22 mouse cellular contexts compared by ENCODE assay signal in the genomic region with DNA sequence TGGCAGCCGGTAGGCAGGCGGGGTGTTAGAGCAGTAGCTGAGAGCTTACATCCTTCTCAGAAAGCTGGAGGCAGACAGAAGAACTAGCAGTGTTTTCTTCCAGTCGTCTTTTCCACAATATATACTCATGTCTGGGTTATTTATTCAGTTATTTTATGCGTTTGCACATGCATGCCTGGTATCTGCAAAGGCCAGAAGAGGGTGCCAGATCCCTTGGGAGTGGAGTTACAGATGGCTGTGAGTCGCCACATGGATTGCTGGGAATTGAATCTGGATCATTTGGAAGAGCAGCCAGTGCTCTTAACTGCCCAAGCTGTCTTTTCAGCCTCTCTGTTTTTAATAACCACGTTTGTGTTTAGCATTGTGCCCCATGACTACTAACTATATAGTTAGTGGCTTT. TPM values are rescaled to one million over a fixed set of nuclear protein-coding genes. Genes with fewer than 3 reads are reported as not detected.
A peak's percentile ranks its signal among the peaks of the same experiment; 100 is the strongest.
DNase-seq lines count a peak whose midpoint lies in the region; ATAC-seq and TF ChIP-seq lines count a peak whose summit lies in the region.
"Had no signal": no experiment of that assay in that cellular context is flagged by ENCODE, and none has a peak within 500 bp of the region (broad histone marks: within the 10 kb centered on the region; RNA-seq: fewer than 3 reads in every experiment).

No protein-coding gene starts in this region.

- WGBS in heart, postnatal 0 days, result 86% methylated on average over 6 of the region's 6 CpGs
- WGBS in heart, adult 2 months, result 83% methylated on average over 6 of the region's 6 CpGs

- no peak overlapping the region for H3K4me2 ChIP-seq in heart, postnatal 0 days (ENCODE audit: low read depth, low read length)
- H3K4me2 ChIP-seq: embryonic facial prominence, embryonic 12.5 days; forebrain, embryonic 13.5 days; heart, embryonic 12.5 days; hindbrain, embryonic 15.5 days had no signal

- no peaks in the 10 kb centered on the region for H3K27me3 ChIP-seq in heart, postnatal 0 days (ENCODE audit: control insufficient read depth, insufficient read depth, low read length)
- no peaks in the 10 kb centered on the region for H3K27me3 ChIP-seq in heart, adult 2 months (ENCODE audit: control insufficient read depth, insufficient read depth, low read length)
- H3K27me3 ChIP-seq: embryonic facial prominence, embryonic 12.5 days; forebrain, embryonic 13.5 days; heart, embryonic 12.5 days; hindbrain, embryonic 15.5 days had no signal

- no peak overlapping the region for H3K4me3 ChIP-seq in heart, postnatal 0 days (ENCODE audit: low read depth, low read length)
- no peak overlapping the region for H3K4me3 ChIP-seq in heart, adult 2 months
- H3K4me3 ChIP-seq in layer of hippocampus, adult 2 months, result no peak overlapping the region
- H3K4me3 ChIP-seq: embryonic facial prominence, embryonic 12.5 days; forebrain, embryonic 13.5 days; heart, embryonic 12.5 days; hindbrain, embryonic 15.5 days had no signal

- intact Hi-C loops in heart, adult 2 months (cut with DNase I), result no loop called here

- H3K4me1 ChIP-seq in heart, postnatal 0 days (ENCODE audit: control insufficient read depth, insufficient read depth), result no peaks in the 10 kb centered on the region
- no peaks in the 10 kb centered on the region for H3K4me1 ChIP-seq in heart, adult 2 months (ENCODE audit: control insufficient read depth, insufficient read depth, low read length)
- H3K4me1 ChIP-seq: embryonic facial prominence, embryonic 12.5 days; forebrain, embryonic 13.5 days; heart, embryonic 12.5 days; hindbrain, embryonic 15.5 days had no signal

- no peak overlapping the region for H3K27ac ChIP-seq in heart, postnatal 0 days (ENCODE audit: low read depth)
- H3K27ac ChIP-seq in heart, adult 2 months, result no peak overlapping the region
- no peak overlapping the region for H3K27ac ChIP-seq in layer of hippocampus, adult 2 months
- H3K27ac ChIP-seq: embryonic facial prominence, embryonic 12.5 days; forebrain, embryonic 13.5 days; hindbrain, embryonic 15.5 days had no signal

- TF ChIP-seq CTCF in heart, postnatal 0 days (IDR thresholded peaks at IDR 0.05; ENCODE audit: low read depth), result 0 out of 2 replicates have a peak, but pooled peaks have one; percentile 2
- TF ChIP-seq CTCF in heart, adult 2 months (IDR thresholded peaks at IDR 0.05), result no peak
- peak; percentile 54 for TF ChIP-seq CTCF in layer of hippocampus, adult 2 months (conservative IDR thresholded peaks at IDR 0.05)

- no peak for TF ChIP-seq POLR2A in heart, adult 2 months (IDR thresholded peaks at IDR 0.05; ENCODE audit: insufficient read depth, low read depth, low read length)

- H3K9ac ChIP-seq in heart, postnatal 0 days (replicated peaks; ENCODE audit: low read depth, low read length), result no peak overlapping the region
- no peak overlapping the region for H3K9ac ChIP-seq in heart, adult 2 months (ENCODE audit: low read depth, low read length)
- H3K9ac ChIP-seq: embryonic facial prominence, embryonic 12.5 days; forebrain, embryonic 13.5 days; heart, embryonic 12.5 days; hindbrain, embryonic 15.5 days had no signal

- ATAC-seq in heart, postnatal 0 days (ENCODE audit: insufficient read depth, low read depth), result no peak
- ATAC-seq: forebrain, embryonic 13.5 days had no signal

- TF ChIP-seq EP300 in heart, postnatal 0 days (IDR thresholded peaks at IDR 0.05; ENCODE audit: low read depth), result no peak
- TF ChIP-seq EP300 in heart, adult 2 months (IDR thresholded peaks at IDR 0.05; ENCODE audit: insufficient read depth, low read depth, low read length), result no peak

- no peaks in the 10 kb centered on the region for H3K9me3 ChIP-seq in heart, postnatal 0 days (replicated peaks; ENCODE audit: control insufficient read depth, low read length)
- H3K9me3 ChIP-seq: embryonic facial prominence, embryonic 12.5 days; forebrain, embryonic 13.5 days; G1E; heart, embryonic 12.5 days; hindbrain, embryonic 15.5 days had no signal

- no peak for DNase-seq in heart, postnatal 0 days (ENCODE audit: low spot score)
- DNase-seq in heart, adult 2 months, result no peak
- no peak for DNase-seq in layer of hippocampus, adult 2 months (ENCODE audit: low spot score in 2 of 2)
- no peak for DNase-seq in layer of hippocampus, postnatal 10 days (ENCODE audit: low spot score in 2 of 2)
- DNase-seq in ES-CJ7 (ENCODE audit: low read depth, low spot score) (peak; percentile 21), R1 (ENCODE audit: low read depth, low spot score) (peak; percentile 25)
- no peak for DNase-seq in cerebellum, adult 9-11 months
- DNase-seq: adrenal gland, adult 2 months; adrenal gland, postnatal 25 days; cerebellum, adult 18-20 months; cerebellum, postnatal 14 days; gastrocnemius, postnatal 14 days; heart, postnatal 36 days; kidney, adult 11 months had no signal

- H3K79me2 ChIP-seq in heart, adult 2 months (replicated peaks; ENCODE audit: control insufficient read depth, insufficient read depth, low read length), result no peaks in the 10 kb centered on the region

- peaks cover 11% of the 10 kb centered on the region for H3K36me3 ChIP-seq in heart, postnatal 0 days (replicated peaks; ENCODE audit: control insufficient read depth, insufficient read depth, low read length)
- H3K36me3 ChIP-seq in heart, adult 2 months (ENCODE audit: control insufficient read depth, insufficient read depth, low read length), result no peaks in the 10 kb centered on the region
- H3K36me3 ChIP-seq: hindbrain, embryonic 15.5 days had no signal

RNA-seq across cellular contexts. Expression of gene Fancd2, which starts 10.1 kb away (rescaled TPM):
- 9.0 and 14.5 TPM in 2 replicates for total RNA-seq in heart, postnatal 0 days (2014; rRNA removed; ENCODE audit: low replicate concordance)
- polyA plus RNA-seq in heart, postnatal 0 days (2015; fragmentation: Nextera tagmentation; extraction: Ambion mirVana), result 1.9 and 2.4 TPM in 2 replicates
- under 1 TPM in 1 of 2 experiments, not detected in 1; 0.18 TPM for total RNA-seq in heart, adult 2 months (2021)
- 0.29 and 0.61 TPM in 2 replicates for polyA plus RNA-seq in heart, adult 2 months (2012; rRNA removed)
- total RNA-seq in layer of hippocampus, adult 2 months (2021), result 1 to 10 TPM; 2.4 to 3.8 TPM
- total RNA-seq in layer of hippocampus, postnatal 10 days (2021), result 1 to 10 TPM; 3.2 to 4.9 TPM

RNA-seq across cellular contexts. Expression of gene Emc3, which starts 10.2 kb away (rescaled TPM):
- 68.9 and 78.3 TPM in 2 replicates for total RNA-seq in heart, postnatal 0 days (2014; rRNA removed; ENCODE audit: low replicate concordance)
- polyA plus RNA-seq in heart, postnatal 0 days (2015; fragmentation: Nextera tagmentation; extraction: Ambion mirVana), result 79.4 and 82.9 TPM in 2 replicates
- 10 to 100 TPM; 52.5 to 58.2 TPM for total RNA-seq in heart, adult 2 months (2021)
- 41.0 and 66.3 TPM in 2 replicates for polyA plus RNA-seq in heart, adult 2 months (2012; rRNA removed)
- 10 to 100 TPM; 73.4 to 76.3 TPM for total RNA-seq in layer of hippocampus, adult 2 months (2021)
- total RNA-seq in layer of hippocampus, postnatal 10 days (2021), result 10 to 100 TPM; 75.6 to 77.6 TPM

RNA-seq across cellular contexts. Expression of gene Prrt3, which starts 39.9 kb away (rescaled TPM):
- total RNA-seq in heart, postnatal 0 days (2014; rRNA removed; ENCODE audit: low replicate concordance), result not detected in 2 replicates
- polyA plus RNA-seq in heart, postnatal 0 days (2015; fragmentation: Nextera tagmentation; extraction: Ambion mirVana), result 0.07 and 0.20 TPM in 2 replicates
- not detected for total RNA-seq in heart, adult 2 months (2021)
- not detected in 2 replicates for polyA plus RNA-seq in heart, adult 2 months (2012; rRNA removed)
- 10 to 100 TPM; 53.9 to 59.1 TPM for total RNA-seq in layer of hippocampus, adult 2 months (2021)
- 10 to 100 TPM; 36.7 to 39.7 TPM for total RNA-seq in layer of hippocampus, postnatal 10 days (2021)
- total RNA-seq: heart, adult 8-10 months; heart, postnatal 36 days had no signal
- polyA plus RNA-seq: G1E; gonadal fat pad, adult 2 months had no signal

RNA-seq across cellular contexts. Expression of gene Creld1, which starts 58.5 kb away (rescaled TPM):
- 27.1 and 34.5 TPM in 2 replicates for total RNA-seq in heart, postnatal 0 days (2014; rRNA removed; ENCODE audit: low replicate concordance)
- polyA plus RNA-seq in heart, postnatal 0 days (2015; fragmentation: Nextera tagmentation; extraction: Ambion mirVana), result 27.5 and 32.1 TPM in 2 replicates
- 10 to 100 TPM; 53.0 to 56.7 TPM for total RNA-seq in heart, adult 2 months (2021)
- polyA plus RNA-seq in heart, adult 2 months (2012; rRNA removed), result 32.4 and 41.4 TPM in 2 replicates
- 100 to 1,000 TPM; 105 to 120 TPM for total RNA-seq in layer of hippocampus, adult 2 months (2021)
- 10 to 100 TPM; 80.0 to 92.3 TPM for total RNA-seq in layer of hippocampus, postnatal 10 days (2021)

RNA-seq across cellular contexts. Expression of gene Fancd2os, which starts 58.9 kb away (rescaled TPM):
- not detected in 2 replicates for total RNA-seq in heart, postnatal 0 days (2014; rRNA removed; ENCODE audit: low replicate concordance)
- not detected in 2 replicates for polyA plus RNA-seq in heart, postnatal 0 days (2015; fragmentation: Nextera tagmentation; extraction: Ambion mirVana)
- total RNA-seq in heart, adult 2 months (2021), result not detected
- not detected in 2 replicates for polyA plus RNA-seq in heart, adult 2 months (2012; rRNA removed)
- under 1 TPM; 0.33 to 0.86 TPM for total RNA-seq in layer of hippocampus, adult 2 months (2021)
- total RNA-seq in layer of hippocampus, postnatal 10 days (2021), result under 1 TPM in 1 of 2 experiments, not detected in 1; 0.49 TPM
- total RNA-seq: gastrocnemius, postnatal 14 days; heart, adult 8-10 months; heart, postnatal 36 days had no signal
- polyA plus RNA-seq: forebrain, embryonic 13.5 days; G1E; gonadal fat pad, adult 2 months; heart, embryonic 12.5 days; hindbrain, embryonic 11.5 days; hindbrain, embryonic 15.5 days had no signal

Comparison
In these comparisons a context has a peak if more than half of its experiments do, and no peak if none do; other contexts are left out.
1. DNase-seq: peak in ES-CJ7 (single experiment) and R1 (single experiment); none in heart, postnatal 0 days (single experiment), heart, adult 2 months (0 of 2), layer of hippocampus, adult 2 months (0 of 2), layer of hippocampus, postnatal 10 days (0 of 2) and cerebellum, adult 9-11 months (single experiment).
2. RNA of gene Prrt3, which starts 39.9 kb away (total RNA-seq): 53.9 to 59.1 TPM in layer of hippocampus, adult 2 months and 36.7 to 39.7 TPM in layer of hippocampus, postnatal 10 days; not detected in heart, adult 2 months and not detected in heart, postnatal 0 days; every median in the first group is over 10 times any median in the second.